Mouse (Mus musculus) cerebellum, postnatal 10 days (tissue): ENCODE results near the gene Gm4553.
"Not testable (repeated sequence)": the region's sequence is repeated elsewhere in the genome, so short reads cannot be mapped to it uniquely, and the experiment has no call there.

Experiments
- DNase-seq, 2 experiments: peaks; one replicate each; pipeline ENCODE4 v3.0.0; 2021; ENCODE audit warnings: mixed read lengths in 2 of 2

The Gm4553 gene

DNA sequence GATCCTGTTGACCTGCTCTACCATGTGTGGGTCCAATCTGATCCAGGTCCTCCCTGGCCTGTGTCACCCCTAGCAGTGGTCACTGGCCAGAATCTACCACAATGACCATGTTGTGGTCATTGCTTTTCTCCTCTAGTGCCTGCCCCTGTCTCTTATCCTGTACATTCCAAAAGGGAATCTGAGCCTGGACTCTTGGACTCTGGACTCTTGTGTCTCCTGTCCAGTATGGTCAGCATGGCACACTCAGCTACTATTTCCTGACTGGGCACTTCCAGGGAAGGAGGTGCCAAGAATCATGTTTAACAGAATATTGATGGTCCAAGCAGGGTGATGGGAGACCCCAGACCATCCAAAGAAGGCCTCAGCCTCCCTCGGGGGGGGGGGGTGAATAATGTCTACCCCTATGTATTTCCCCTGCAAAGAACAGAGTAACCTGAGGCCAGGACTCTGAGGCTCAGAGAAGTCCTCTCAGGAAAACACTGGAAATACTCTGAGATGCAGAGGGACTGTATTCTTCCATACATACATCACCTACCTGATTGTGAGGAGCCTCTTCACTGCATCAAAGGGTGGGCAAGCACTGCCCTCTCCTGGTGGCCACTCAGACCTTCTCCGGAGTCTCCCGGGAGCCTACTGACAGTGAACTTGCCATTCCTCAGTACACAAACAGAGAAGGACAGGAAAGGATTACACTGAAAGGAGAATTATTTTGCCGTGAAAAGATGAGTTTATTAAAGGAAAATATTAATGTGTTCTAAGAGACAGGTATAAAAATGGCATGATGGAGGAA is 31.1 kb downstream of the Gm4553 start:
- DNase-seq, result peak; percentile 65 to 68

DNA sequence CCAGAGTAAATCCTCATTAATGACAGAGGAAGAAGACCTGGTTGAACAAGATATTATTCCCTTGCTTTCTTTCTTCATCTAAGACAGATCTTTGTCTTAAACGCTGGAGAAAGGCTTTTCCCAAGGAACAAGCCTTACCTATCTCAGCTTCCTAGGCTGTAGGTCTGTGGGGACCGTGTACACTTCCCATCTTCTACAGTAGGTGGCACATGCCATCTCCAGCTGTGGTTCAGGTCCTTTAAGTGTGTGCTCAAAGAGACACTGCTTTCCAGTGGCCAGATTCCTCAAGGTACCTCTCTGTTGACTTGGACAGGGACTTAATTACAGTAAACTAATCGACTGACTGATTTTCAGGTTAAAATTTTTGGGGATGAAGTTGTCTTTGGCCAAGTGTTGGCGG is 36.7 kb downstream of the Gm4553 start:
- no peak for DNase-seq

DNA sequence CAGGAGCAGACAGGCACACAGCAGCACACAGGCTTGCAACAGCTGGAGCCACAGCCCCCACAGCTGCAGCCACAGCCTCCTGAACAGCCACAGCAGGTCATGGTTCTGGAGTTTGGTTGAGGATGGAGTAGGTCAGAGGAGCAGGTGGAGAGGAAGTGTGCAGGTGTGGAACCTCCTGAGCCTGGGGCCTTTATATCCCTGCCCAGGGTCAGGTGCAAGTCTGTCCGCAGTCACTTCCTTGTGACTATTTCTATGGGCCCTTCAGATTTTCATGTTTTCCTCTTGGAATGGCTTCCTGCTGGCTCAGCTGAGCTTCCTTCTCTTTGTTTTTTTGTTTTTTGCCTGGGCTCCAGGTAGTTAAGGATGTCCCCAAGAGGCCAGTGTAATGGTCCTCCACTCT is 44.9 kb downstream of the Gm4553 start, which contains the start of gene Gm45618:
Gm45618 (minus strand) TSS at position 101 of the 400 bp plus-strand sequence.
- DNase-seq, result not testable (repeated sequence)

DNA sequence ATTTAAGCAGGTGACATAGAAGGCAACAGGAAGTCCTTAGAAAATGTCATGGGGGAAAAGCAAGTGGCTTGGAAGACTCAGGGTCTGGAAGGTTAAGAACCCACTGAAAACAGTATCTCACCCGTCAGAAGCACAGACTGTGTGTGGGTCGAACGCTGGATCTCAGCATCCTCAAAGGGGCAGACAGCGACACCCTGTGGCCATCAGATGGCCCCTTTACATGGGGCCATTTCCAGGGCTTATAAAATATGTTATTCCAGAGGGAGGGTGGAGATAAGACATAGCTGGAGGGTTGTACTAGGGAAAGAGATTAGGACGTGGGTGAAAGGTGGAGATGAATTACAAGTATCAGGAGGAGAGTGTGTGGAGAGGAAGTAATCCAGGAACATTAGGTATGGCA is 45.9 kb downstream of the Gm4553 start:
- peak; percentile 50 for DNase-seq
